Mouse (Mus musculus) thymus, postnatal 25 days (tissue): Measurements from ENCODE around the gene Rfx2.

Source experiments
- DNase-seq: peaks from one replicate; pipeline ENCODE4 v3.0.0; 2022

Gene Rfx2

GRCm38 (mm10) chr17:56740788-56741160 lies 90.0 kb downstream of the Rfx2 start:
- no peak for DNase-seq

GRCm38 (mm10) chr17:56740118-56740787 lies 90.6 kb downstream of the Rfx2 start:
- DNase-seq, result no peak

GRCm38 (mm10) chr17:56738221-56738620 lies 92.6 kb downstream of the Rfx2 start:
- DNase-seq, result no peak

DNA sequence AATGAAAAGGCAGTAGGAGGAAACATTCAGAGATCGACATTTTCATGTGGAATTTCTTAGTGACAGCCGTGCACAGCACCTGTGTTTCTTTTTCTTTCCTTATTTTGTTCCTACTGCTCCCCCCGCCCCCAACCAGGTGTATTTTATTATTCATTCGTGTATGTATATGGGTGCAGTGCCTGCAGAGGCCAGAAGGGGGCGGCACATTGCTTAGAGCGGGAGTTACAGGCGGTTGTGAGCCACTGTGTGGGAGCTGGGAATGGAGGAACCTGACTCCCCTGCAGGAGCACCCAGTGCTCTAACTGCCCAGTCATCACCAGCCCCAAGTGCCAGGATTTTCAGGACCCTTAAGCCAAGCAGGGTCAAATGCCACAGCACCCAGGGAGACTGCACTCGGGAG lies 94.3 kb downstream of the Rfx2 start:
- peak; percentile 35 for DNase-seq

GRCm38 (mm10) chr17:56729656-56730055 lies 101.2 kb downstream of the Rfx2 start:
- no peak for DNase-seq

DNA sequence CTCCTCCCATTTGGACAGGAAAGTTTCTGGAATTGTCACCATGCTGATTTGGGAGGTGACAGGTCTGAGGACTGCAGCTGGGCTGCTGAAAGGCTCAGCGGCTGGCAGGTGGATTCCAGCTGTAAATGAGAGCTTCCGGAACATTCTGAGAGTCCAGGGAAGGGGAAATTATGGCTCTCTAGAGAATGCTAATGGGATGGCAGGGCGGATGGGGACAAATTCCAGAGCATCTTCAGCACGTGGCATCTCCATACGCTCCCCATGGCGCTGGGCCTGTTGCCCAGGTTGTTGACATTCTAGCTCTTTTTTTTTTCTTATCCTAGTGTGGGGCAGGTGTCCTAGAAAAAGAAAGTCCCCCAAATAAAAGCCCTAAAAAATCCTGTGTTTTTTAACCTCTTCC lies 101.7 kb downstream of the Rfx2 start:
- DNase-seq, result no peak

GRCm38 (mm10) chr17:56728117-56728516 lies 102.7 kb downstream of the Rfx2 start:
- no peak for DNase-seq

GRCm38 (mm10) chr17:56727659-56728058 lies 103.2 kb downstream of the Rfx2 start:
- DNase-seq, result no peak

DNA sequence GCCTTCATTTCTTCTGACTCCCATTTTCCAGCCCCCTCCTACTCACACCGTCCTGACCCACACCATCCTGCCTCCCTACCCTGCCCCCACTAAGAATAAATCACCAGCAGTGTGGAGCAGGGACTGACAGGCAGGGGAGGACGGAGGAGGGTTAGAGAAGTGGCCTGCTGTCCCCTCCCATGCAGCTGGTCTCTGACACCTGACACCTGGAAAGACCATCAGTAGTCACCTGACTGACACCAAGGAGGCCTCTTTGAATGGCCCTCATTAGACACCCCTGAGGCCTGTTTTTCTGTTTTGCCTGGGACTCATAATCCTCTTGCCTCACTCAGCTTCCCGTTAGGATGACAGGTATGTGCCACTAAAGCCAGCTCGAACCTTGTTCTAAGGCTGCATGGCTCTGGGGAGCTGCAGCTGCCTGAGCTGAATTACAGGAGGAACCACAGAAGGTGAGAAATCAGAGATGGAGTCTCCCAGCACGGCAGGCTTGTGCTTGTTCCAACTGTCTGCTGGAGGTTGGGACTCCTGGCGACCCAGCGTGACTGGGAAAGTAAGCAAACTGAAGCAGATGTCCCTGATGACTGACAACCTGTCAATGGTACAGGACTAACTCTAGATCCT lies 103.7 kb downstream of the Rfx2 start:
- DNase-seq, result no peak
